Mouse (Mus musculus) CD4-positive, CD25-positive, alpha-beta regulatory T cell (primary cell): ENCODE results near the gene Esrra. TPM values are rescaled to one million over a fixed set of nuclear protein-coding genes. Genes with fewer than 3 reads are reported as not detected.

Source experiments
- polyA plus RNA-seq: library from polyadenylated mRNA; unstranded; fragments of 100-300 nt; shearing (Covaris generic); gene quantifications from one replicate; pipeline ENCODE4 v1.2.1, GENCODE M21; 2017

The Esrra gene
- 24.5 TPM for polyA plus RNA-seq

GRCm38 (mm10) chr19:6921647-6922567, at the start of gene Esrra:
TSS of gene Esrra (minus strand) at chr19:6921813.

GRCm38 (mm10) chr19:6942249-6942691, 20.7 kb upstream of the Esrra start, which contains the start of gene Gpr137:
TSS of gene Gpr137 (minus strand) at chr19:6942480.

DNA sequence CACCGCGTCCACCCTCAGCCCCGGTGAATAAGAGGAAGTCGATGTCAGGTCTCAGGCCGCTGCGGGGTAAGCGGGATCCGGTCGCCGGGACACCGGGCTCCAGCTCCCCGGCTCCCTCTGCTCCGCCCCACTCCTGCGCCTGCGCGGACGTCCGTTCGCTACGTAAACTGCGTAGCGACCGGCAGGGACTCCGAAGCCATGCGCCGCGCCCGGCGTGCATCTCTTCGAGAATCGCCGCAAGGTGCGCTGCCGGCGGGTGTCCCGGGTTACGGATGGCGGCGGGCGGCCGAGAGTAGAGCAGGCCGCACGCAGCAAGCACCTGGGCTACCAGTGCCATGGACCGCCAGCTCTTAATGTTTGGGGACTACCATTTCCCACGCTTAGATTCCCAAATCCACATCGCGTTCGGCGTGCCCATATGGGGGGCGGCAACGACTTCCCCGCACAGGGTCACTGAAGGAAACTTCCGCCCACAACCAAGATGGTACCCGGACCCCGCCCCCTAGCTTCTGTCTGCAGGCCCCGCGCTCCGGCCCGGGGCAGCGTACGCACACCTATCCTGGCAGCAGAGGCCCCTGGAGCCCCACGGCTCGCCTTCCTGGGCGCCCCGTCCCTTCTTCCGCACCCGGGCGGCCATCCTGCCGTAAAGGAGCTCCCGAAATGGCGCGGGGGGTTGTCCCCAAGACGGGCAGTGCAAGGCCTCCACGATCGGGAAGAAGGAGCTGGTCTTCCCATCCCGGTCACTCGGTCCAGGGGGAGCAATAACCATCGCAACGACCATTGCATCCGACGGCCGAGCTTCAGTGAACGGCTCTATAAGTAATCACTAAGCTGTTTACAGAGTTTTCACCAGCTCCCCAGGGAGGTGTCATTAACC, 20.0 kb upstream of the Esrra start, which contains the start of gene Bad:
Gene Bad, plus strand, starts transcription at position 490 of the 877 bp plus-strand sequence.

DNA sequence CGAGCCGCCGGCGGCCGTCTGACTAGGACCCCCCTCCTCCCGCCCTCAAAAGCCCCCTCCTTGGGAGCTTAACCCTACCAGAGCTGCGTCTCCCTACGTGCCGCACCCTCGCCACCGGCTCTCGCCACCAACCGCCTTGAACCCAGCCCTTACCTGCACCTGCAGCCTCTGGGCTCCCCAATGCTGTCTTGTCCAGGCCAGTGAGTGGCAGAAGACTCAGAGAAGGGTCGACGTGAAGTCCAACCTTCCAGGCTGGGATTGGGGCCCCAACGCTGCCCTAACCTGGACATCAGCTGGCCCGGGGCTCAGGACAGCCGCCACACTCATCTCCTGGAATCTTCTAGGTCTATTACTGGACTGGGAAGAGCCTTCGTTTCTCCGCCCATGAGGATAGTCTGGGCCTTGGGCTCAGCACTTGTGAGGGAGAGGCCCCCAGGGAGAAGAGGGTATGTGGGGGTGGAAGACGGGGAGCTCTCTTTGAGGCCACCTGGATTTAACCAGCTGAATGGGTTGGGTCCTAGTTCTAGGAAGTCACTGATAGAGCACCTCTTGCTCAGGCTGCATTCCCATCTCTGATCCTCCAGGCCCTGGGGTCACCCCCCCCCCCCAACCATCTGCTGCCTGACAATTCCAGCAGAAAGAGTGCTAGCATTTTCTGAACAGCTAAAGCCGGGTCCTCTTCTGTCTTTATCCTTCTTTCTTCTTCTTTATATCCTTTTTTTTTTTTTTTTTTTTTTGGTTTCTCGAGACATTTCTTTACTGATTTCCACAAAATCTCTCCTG, 12.8 kb upstream of the Esrra start, which contains the start of gene Kcnk4:
Gene Kcnk4, minus strand, starts transcription at position 321 of the 783 bp plus-strand sequence.

DNA sequence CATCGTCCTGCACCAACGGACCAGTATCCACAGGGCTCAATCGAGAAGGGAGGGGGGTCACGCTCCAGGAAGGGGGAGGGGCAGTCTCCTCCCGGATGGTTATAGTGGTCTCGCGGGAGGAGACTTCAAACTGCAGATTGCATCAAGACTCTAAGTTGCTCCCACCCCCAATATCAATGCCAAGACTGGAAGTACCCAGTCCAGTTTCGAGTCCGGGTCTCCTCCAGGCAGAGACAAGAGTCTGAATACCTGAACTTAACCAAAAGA, 3.6 kb upstream of the Esrra start, which contains the start of gene Catsperz:
Gene Catsperz, minus strand, starts transcription at position 74 of the 267 bp plus-strand sequence.

DNA sequence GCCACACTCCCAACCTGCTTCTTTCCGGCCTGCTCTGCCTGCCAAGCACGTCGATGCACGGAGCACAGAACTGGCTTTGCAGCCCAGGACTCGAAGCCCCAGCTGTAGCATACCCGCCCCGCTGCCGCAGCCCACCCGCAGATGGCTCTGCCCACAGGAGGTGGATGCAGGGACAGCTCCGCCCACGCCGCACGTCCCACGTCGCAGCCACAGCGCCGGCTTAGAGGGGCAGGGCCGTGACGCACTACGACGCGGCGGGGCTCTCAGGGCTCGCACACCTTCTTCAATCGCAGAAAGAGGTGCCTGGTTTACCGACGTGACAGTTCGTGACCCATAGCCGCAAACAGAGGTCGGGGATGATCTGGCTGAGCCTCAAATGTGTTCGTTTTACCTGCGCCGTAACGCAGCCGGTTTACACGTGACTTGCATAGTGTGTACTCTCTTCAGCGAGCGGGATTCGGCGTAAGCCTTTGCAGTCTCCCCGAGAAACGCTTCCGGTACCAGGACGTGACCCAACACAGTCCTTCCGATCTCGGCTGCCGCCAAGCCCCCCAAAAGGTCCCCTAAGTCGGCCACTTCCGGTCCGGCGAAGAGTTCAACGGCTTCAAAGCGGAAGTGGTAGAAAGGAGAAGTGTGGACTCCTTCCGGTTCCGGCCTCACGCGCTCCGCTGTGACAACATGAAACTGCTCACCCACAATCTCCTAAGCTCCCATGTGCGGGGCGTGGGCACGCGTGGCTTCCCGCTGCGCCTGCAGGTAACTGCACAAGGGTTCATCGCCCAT, 11.9 kb downstream of the Esrra start, which contains the start of the genes Trmt112 and Prdx5:
Gene Trmt112, plus strand, starts transcription at position 192 of the 783 bp plus-strand sequence.
Gene Prdx5, minus strand, starts transcription at position 600 of the 783 bp plus-strand sequence.

Other genes with a start within 250 kb of the Esrra start
- 45.6 TPM for gene Rps6ka4, start 81.2 kb downstream of the Esrra start, polyA plus RNA-seq
- gene Ccdc88b, start 63.6 kb downstream of the Esrra start, polyA plus RNA-seq: 46.8 TPM
- 169 TPM for gene Trmt112, start 12.1 kb downstream of the Esrra start, polyA plus RNA-seq
- gene Prdx5, start 11.7 kb downstream of the Esrra start, polyA plus RNA-seq: 240 TPM
- not detected for gene Catsperz, start 3.6 kb upstream of the Esrra start, polyA plus RNA-seq
- gene Kcnk4, start 12.7 kb upstream of the Esrra start, polyA plus RNA-seq: 0.26 TPM
- 31.7 TPM for gene Bad, start 20.0 kb upstream of the Esrra start, polyA plus RNA-seq
- 15.2 TPM for gene Gpr137, start 20.7 kb upstream of the Esrra start, polyA plus RNA-seq
- 185 TPM for gene Ppp1r14b, start 53.2 kb upstream of the Esrra start, polyA plus RNA-seq
- 30.8 TPM for gene Plcb3, start 54.7 kb upstream of the Esrra start, polyA plus RNA-seq
- gene Fkbp2, start 58.7 kb upstream of the Esrra start, polyA plus RNA-seq: 40.8 TPM
- 9.3 TPM for gene Vegfb, start 65.8 kb upstream of the Esrra start, polyA plus RNA-seq
- 57.7 TPM for gene Dnajc4, start 70.8 kb upstream of the Esrra start, polyA plus RNA-seq
- gene Nudt22, start 74.3 kb upstream of the Esrra start, polyA plus RNA-seq: 25.7 TPM
- gene Trpt1, start 74.3 kb upstream of the Esrra start, polyA plus RNA-seq: 5.3 TPM
- 376 TPM for gene Fermt3, start 97.7 kb upstream of the Esrra start, polyA plus RNA-seq
- 163 TPM for gene Stip1, start 118.2 kb upstream of the Esrra start, polyA plus RNA-seq
- gene Macrod1, start 135.0 kb upstream of the Esrra start, polyA plus RNA-seq: 26.0 TPM
- gene Flrt1, start 183.9 kb upstream of the Esrra start, polyA plus RNA-seq: 0.04 TPM